Mouse (Mus musculus) retina, postnatal 1 day (tissue): ENCODE data around the gene Ccnd3.
A peak's percentile ranks its signal among the peaks of the same experiment; 100 is the strongest.
"Not testable (repeated sequence)": the region's sequence is repeated elsewhere in the genome, so short reads cannot be mapped to it uniquely, and the experiment has no call there.

Experiments
- DNase-seq: peaks from one replicate; pipeline ENCODE4 v3.0.0-alpha.2; 2012

Gene Ccnd3

GRCm38 (mm10) chr17:47484241-47484921 is 20.5 kb upstream of the Ccnd3 start:
- peak; percentile 59 for DNase-seq

- DNase-seq: no peak
Measured at GRCm38 (mm10) chr17:47484993-47485392, 19.9 kb upstream of the Ccnd3 start.

GRCm38 (mm10) chr17:47485791-47486190 is 19.1 kb upstream of the Ccnd3 start:
- DNase-seq: peak; percentile 53

- no peak for DNase-seq
Measured at GRCm38 (mm10) chr17:47490791-47491190, 14.1 kb upstream of the Ccnd3 start.

GRCm38 (mm10) chr17:47492731-47493130 is 12.1 kb upstream of the Ccnd3 start:
- DNase-seq: no peak

- DNase-seq: no peak
Measured at GRCm38 (mm10) chr17:47493653-47494052, 11.2 kb upstream of the Ccnd3 start.

GRCm38 (mm10) chr17:47494132-47494531 is 10.7 kb upstream of the Ccnd3 start:
- no peak for DNase-seq

GRCm38 (mm10) chr17:47501531-47501930 is 3.3 kb upstream of the Ccnd3 start:
- no peak for DNase-seq

GRCm38 (mm10) chr17:47501946-47502706 is 2.7 kb upstream of the Ccnd3 start, which contains the start of gene Taf8:
Taf8 (minus strand) TSS chr17:47502292.
- DNase-seq: peak; percentile 97

GRCm38 (mm10) chr17:47502707-47503045 is 2.2 kb upstream of the Ccnd3 start:
- DNase-seq: not testable (repeated sequence)

- no peak for DNase-seq
Measured at GRCm38 (mm10) chr17:47503689-47504088, 1.2 kb upstream of the Ccnd3 start.

- no peak for DNase-seq
Measured at GRCm38 (mm10) chr17:47504228-47504627, 623 bp upstream of the Ccnd3 start.

- no peak for DNase-seq
Measured at GRCm38 (mm10) chr17:47505566-47505965, 715 bp downstream of the Ccnd3 start.

- no peak for DNase-seq
Measured at GRCm38 (mm10) chr17:47506042-47506441, 1.2 kb downstream of the Ccnd3 start.

- no peak for DNase-seq
Measured at GRCm38 (mm10) chr17:47506697-47507096, 1.8 kb downstream of the Ccnd3 start.

GRCm38 (mm10) chr17:47507523-47507922 is 2.7 kb downstream of the Ccnd3 start:
- DNase-seq: no peak

- no peak for DNase-seq
Measured at GRCm38 (mm10) chr17:47508012-47508608, 3.3 kb downstream of the Ccnd3 start.

- no peak for DNase-seq
Measured at GRCm38 (mm10) chr17:47509031-47509705, 4.3 kb downstream of the Ccnd3 start.

GRCm38 (mm10) chr17:47511111-47512020 is 6.5 kb downstream of the Ccnd3 start:
- DNase-seq: peak; percentile 96

- DNase-seq: no peak
Measured at GRCm38 (mm10) chr17:47512956-47513775, 8.3 kb downstream of the Ccnd3 start.

GRCm38 (mm10) chr17:47515180-47515844 is 10.5 kb downstream of the Ccnd3 start:
- no peak for DNase-seq
